Mouse (Mus musculus): ENCODE measurements around the gene Trp53.
"Not testable (repeated sequence)": the region's sequence is repeated elsewhere in the genome, so short reads cannot be mapped to it uniquely, and the experiment has no call there.

The Trp53 gene

DNA sequence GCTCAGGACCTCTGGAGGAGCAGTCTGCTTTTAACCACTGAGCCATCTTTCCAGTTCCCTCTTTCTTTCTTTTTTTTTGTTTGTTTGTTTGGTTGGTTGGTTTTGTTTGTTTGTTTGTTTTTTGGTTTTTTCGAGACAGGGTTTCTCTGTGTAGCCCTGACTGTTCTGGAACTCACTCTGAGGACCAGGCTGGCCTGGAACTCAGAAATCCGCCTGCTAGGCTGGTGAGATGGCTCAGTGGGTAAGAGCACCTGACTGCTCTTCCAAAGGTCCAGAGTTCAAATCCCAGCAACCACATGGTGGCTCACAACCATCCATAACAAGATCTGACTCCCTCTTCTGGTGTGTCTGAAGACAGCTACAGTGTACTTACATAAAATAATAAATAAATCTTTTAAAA is 44.2 kb downstream of the Trp53 start:
- DNase-seq (ENCODE audit: low read depth, low spot score): not testable (repeated sequence)

- DNase-seq (ENCODE audit: low read depth, low spot score): no peak
Measured at GRCm38 (mm10) chr11:69628286-69628685, 48.1 kb downstream of the Trp53 start.

DNA sequence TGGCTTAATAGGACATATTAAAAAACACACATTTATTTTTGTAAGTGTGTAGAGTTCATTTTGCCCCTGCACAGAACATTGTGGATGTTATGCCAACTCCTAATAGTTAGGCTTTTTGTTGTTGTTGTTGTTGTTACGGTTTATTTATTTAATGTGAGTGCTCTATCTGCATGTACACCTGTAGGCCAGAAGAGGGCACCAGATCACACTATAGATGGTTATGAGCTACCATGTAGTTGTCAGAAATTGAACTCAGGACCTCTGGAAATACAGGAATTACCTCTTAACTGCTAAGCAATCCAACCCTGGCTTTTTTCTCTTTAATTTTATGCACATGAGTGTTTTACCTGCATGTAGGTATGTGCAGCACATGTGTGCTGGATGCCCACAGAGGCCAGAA is 49.6 kb downstream of the Trp53 start:
- no peak for DNase-seq (ENCODE audit: low read depth, low spot score)

- DNase-seq (ENCODE audit: low read depth, low spot score): peak; percentile 100
Measured at GRCm38 (mm10) chr11:69632284-69633089, 52.3 kb downstream of the Trp53 start, which contains the start of gene Fxr2. Fxr2 (plus strand) TSS chr11:69632990.

DNA sequence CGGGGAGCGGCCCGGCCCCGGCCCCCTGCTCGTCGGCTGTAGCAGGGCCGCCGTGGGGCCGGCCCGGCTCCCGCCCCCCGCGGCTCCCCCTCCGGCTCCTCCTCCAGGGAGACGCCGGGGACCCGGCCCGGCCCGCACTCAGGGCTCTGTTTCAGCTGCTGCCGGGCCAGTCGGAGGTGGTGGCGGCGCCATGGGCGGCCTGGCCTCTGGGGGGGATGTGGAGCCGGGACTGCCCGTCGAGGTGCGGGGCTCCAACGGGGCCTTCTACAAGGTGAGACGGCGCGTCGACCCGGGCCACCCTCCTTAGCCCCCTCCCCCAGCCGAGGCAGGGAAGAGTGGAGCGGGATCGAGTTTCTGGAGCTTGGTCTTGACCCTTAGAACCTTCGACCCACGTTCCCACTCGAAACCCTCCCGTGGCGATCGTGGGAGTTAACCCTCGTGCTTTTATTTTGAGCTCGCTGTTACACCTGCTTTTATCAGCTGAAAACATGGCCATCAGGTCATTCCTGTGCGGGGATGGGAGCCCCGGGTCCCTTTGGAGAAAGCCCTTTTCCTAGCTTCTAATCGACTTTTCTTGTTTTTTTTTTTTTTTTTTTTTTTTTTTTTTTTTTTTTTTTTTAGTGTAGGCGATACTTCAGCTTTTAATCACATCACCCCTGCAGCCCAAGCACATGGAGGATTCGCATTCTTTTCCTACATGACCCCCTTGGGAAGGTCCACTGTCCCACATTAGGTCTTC is 53.1 kb downstream of the Trp53 start:
- DNase-seq (ENCODE audit: low read depth, low spot score): no peak

GRCm38 (mm10) chr11:69635471-69635870 is 55.3 kb downstream of the Trp53 start:
- DNase-seq (ENCODE audit: low read depth, low spot score): no peak
